8 mouse cellular contexts compared by ENCODE assay signal in genomic region chr10:14017822-14018364, GRCm38 (mm10). TPM values are rescaled to one million over a fixed set of nuclear protein-coding genes. Genes with fewer than 3 reads are reported as not detected.
DNase-seq lines count a peak whose midpoint lies in the region; ATAC-seq lines count a peak whose summit lies in the region.

No protein-coding gene starts in this region.

- peak overlapping the region; percentile 61 for H3K4me2 ChIP-seq in heart, embryonic 11.5 days
- H3K4me2 ChIP-seq in kidney, embryonic 14.5 days (replicated peaks; ENCODE audit: low read depth, low read length): peak overlapping the region; percentile 13
- peak overlapping the region; percentile 41 for H3K4me2 ChIP-seq in stomach, embryonic 15.5 days

- no peaks in the 10 kb centered on the region for H3K27me3 ChIP-seq in megakaryocyte, embryonic 14.5 days (replicated peaks)
- no peaks in the 10 kb centered on the region for H3K27me3 ChIP-seq in heart, embryonic 11.5 days (ENCODE audit: control insufficient read depth, insufficient read depth, low read length)
- no peaks in the 10 kb centered on the region for H3K27me3 ChIP-seq in kidney, embryonic 14.5 days (ENCODE audit: control insufficient read depth, insufficient read depth, low read length)
- no peaks in the 10 kb centered on the region for H3K27me3 ChIP-seq in stomach, embryonic 15.5 days (replicated peaks)

- ATAC-seq in megakaryocyte, adult 5-6 weeks (ENCODE audit: poor library complexity, severe bottlenecking): no peak
- ATAC-seq in heart, embryonic 11.5 days (replicated peaks; ENCODE audit: insufficient number of reproducible peaks, low FRiP score, low TSS enrichment): peak; percentile 66
- peak; percentile 84; the same call in 1 of the 2 replicates for ATAC-seq in kidney, embryonic 14.5 days (ENCODE audit: low FRiP score, low TSS enrichment)
- no peak for ATAC-seq in stomach, embryonic 15.5 days (ENCODE audit: insufficient read depth, low FRiP score, low read depth)

- no peaks in the 10 kb centered on the region for H3K9me3 ChIP-seq in megakaryocyte, embryonic 14.5 days
- H3K9me3 ChIP-seq in heart, embryonic 11.5 days (replicated peaks; ENCODE audit: control insufficient read depth, low read length): no peaks in the 10 kb centered on the region
- no peaks in the 10 kb centered on the region for H3K9me3 ChIP-seq in kidney, embryonic 14.5 days (ENCODE audit: control insufficient read depth, low read length)
- H3K9me3 ChIP-seq in stomach, embryonic 15.5 days: no peaks in the 10 kb centered on the region

- 2% methylated on average over 12 of the region's 12 CpGs for WGBS in heart, embryonic 11.5 days (ENCODE audit: insufficient replicate concordance)
- WGBS in kidney, embryonic 14.5 days: under 1% methylated on average over 12 of the region's 12 CpGs
- 8% methylated on average over 9 of the region's 12 CpGs for WGBS in macrophage (ENCODE audit: missing documents)
- 4% methylated on average over 12 of the region's 12 CpGs for WGBS in stomach, embryonic 15.5 days

- H3K4me1 ChIP-seq in megakaryocyte, embryonic 14.5 days: peaks cover 43% of the 10 kb centered on the region
- H3K4me1 ChIP-seq in heart, embryonic 11.5 days (ENCODE audit: control insufficient read depth, insufficient read depth, low read length): peaks cover 36% of the 10 kb centered on the region
- peaks cover 9% of the 10 kb centered on the region; the same call in 1 of the 2 replicates for H3K4me1 ChIP-seq in kidney, embryonic 14.5 days (ENCODE audit: control insufficient read depth, insufficient read depth, low read length)
- H3K4me1 ChIP-seq in stomach, embryonic 15.5 days: peaks cover 3% of the 10 kb centered on the region; the same call in 1 of the 2 replicates

- peak overlapping the region; percentile 52; the same call in 1 of the 2 replicates for H3K9ac ChIP-seq in heart, embryonic 11.5 days (ENCODE audit: low read depth, low read length)
- peak overlapping the region; percentile 5; the same call in 1 of the 2 replicates for H3K9ac ChIP-seq in kidney, embryonic 14.5 days (ENCODE audit: low read depth, low read length)
- no peak overlapping the region for H3K9ac ChIP-seq in stomach, embryonic 15.5 days

- H3K27ac ChIP-seq in heart, embryonic 11.5 days (ENCODE audit: low read depth, low read length): peak overlapping the region; percentile 82
- H3K27ac ChIP-seq in kidney, embryonic 14.5 days (ENCODE audit: low read depth, low read length): 0 out of 2 replicates have a peak overlapping the region, but pooled peaks have one; percentile 0
- H3K27ac ChIP-seq in macrophage: peak overlapping the region; percentile 35
- H3K27ac ChIP-seq in stomach, embryonic 15.5 days: peak overlapping the region; percentile 40; the same call in 1 of the 2 replicates

- H3K79me2 ChIP-seq in macrophage (ENCODE audit: inconsistent target): no peaks in the 10 kb centered on the region

- DNase-seq in c-Kit-positive CD71-negative TER-119-negative erythroid progenitor cells, embryonic 14.5 days (ENCODE audit: low read depth): peak; percentile 20
- DNase-seq in layer of hippocampus, postnatal 25 days (ENCODE audit: extremely low spot score in 1 of 2, low spot score in 1 of 2): no peak

- H3K4me3 ChIP-seq in megakaryocyte, embryonic 14.5 days (replicated peaks): peak overlapping the region; percentile 72
- H3K4me3 ChIP-seq in heart, embryonic 11.5 days (ENCODE audit: low read depth, low read length): peak overlapping the region; percentile 37
- peak overlapping the region; percentile 0; the same call in 1 of the 2 replicates for H3K4me3 ChIP-seq in kidney, embryonic 14.5 days (ENCODE audit: low read length)
- H3K4me3 ChIP-seq in macrophage (ENCODE audit: inconsistent target): peak overlapping the region; percentile 25
- peak overlapping the region; percentile 25 for H3K4me3 ChIP-seq in stomach, embryonic 15.5 days (replicated peaks)

- H3K36me3 ChIP-seq in megakaryocyte, embryonic 14.5 days (replicated peaks; ENCODE audit: low read length): no peaks in the 10 kb centered on the region
- H3K36me3 ChIP-seq in heart, embryonic 11.5 days (ENCODE audit: control insufficient read depth, insufficient read depth, low read length): no peaks in the 10 kb centered on the region
- H3K36me3 ChIP-seq in kidney, embryonic 14.5 days (ENCODE audit: control insufficient read depth, insufficient read depth, low read length): no peaks in the 10 kb centered on the region
- no peaks in the 10 kb centered on the region for H3K36me3 ChIP-seq in macrophage (ENCODE audit: inconsistent target)
- no peaks in the 10 kb centered on the region for H3K36me3 ChIP-seq in stomach, embryonic 15.5 days

RNA-seq across cellular contexts. Expression of gene Hivep2, which starts 52.0 kb away (rescaled TPM):
- polyA plus RNA-seq in megakaryocyte, embryonic 14.5 days (2012; ENCODE audit: insufficient read depth, low replicate concordance): 0.47 and 0.75 TPM in 2 replicates
- total RNA-seq in megakaryocyte, adult 5-6 weeks (2015): 3.4 and 5.2 TPM in 2 replicates
- 1.7 and 2.0 TPM in 2 replicates for total RNA-seq in megakaryocyte, adult 5-6 weeks (2017)
- 7.3 and 8.0 TPM in 2 replicates for polyA plus RNA-seq in heart, embryonic 11.5 days (2014; fragmentation: Nextera tagmentation; extraction: Ambion mirVana)
- 6.1 and 7.9 TPM in 2 replicates for polyA plus RNA-seq in kidney, embryonic 14.5 days (2014; fragmentation: Nextera tagmentation; extraction: Ambion mirVana)
- 100 to 1,000 TPM in 9 of 26 experiments, 10 to 100 TPM in 17; 14.2 to 496 (median 34.9) TPM for total RNA-seq in macrophage (2018; cell fraction: chromatin; rRNA removed)
- total RNA-seq in macrophage (2018; cell fraction: cytosol; rRNA removed): 10 to 100 TPM in 4 of 26 experiments, 1 to 10 TPM in 22; 2.5 to 66.5 (median 5.7) TPM
- total RNA-seq in macrophage (2018; cell fraction: nucleus; rRNA removed): 100 to 1,000 TPM in 5 of 26 experiments, 10 to 100 TPM in 21; 10.3 to 337 (median 21.3) TPM
- 2.0 to 3.3 TPM (median 3.2 TPM) in 3 replicates for polyA plus RNA-seq in macrophage (2018)
- 5.9 and 6.0 TPM in 2 replicates for polyA plus RNA-seq in stomach, embryonic 15.5 days (2015; fragmentation: Nextera tagmentation; extraction: Ambion mirVana)
- 100 to 1,000 TPM; 202 to 236 TPM for total RNA-seq in layer of hippocampus, postnatal 25 days (2021)

Comparison
In these comparisons a context has a peak if more than half of its experiments do, and no peak if none do; other contexts are left out.
1. H3K4me3 ChIP-seq: peak in every context shown above with its lines; median percentile 72 in megakaryocyte, embryonic 14.5 days; 37 in heart, embryonic 11.5 days; 25 in macrophage; 25 in stomach, embryonic 15.5 days; 0 in kidney, embryonic 14.5 days.
2. ATAC-seq: peak in heart, embryonic 11.5 days (single experiment) and kidney, embryonic 14.5 days (single experiment); none in megakaryocyte, adult 5-6 weeks (single experiment) and stomach, embryonic 15.5 days (single experiment).
3. H3K27ac ChIP-seq: peak in every context shown above with its lines; median percentile 82 in heart, embryonic 11.5 days; 40 in stomach, embryonic 15.5 days; 35 in macrophage; 0 in kidney, embryonic 14.5 days.
4. Peak in every context shown above with its lines, with median percentiles within 50 percentile points of each other: H3K4me2 ChIP-seq.